Mouse (Mus musculus): ENCODE data around the gene Fastkd5.

The Fastkd5 gene

GRCm38 (mm10) chr2:130634006-130634738, 4.3 kb upstream of the Fastkd5 start:
- DNase-seq (ENCODE audit: extremely low spot score), result peak; percentile 39

- DNase-seq (ENCODE audit: extremely low spot score), result no peak
Observed at GRCm38 (mm10) chr2:130632887-130633675, 3.3 kb upstream of the Fastkd5 start.

GRCm38 (mm10) chr2:130632416-130632815, 2.6 kb upstream of the Fastkd5 start:
- no peak for DNase-seq (ENCODE audit: extremely low spot score)

- DNase-seq (ENCODE audit: extremely low spot score), result no peak
Observed at GRCm38 (mm10) chr2:130629080-130629838, 568 bp downstream of the Fastkd5 start.

- no peak for DNase-seq (ENCODE audit: extremely low spot score)
Observed at GRCm38 (mm10) chr2:130628424-130628823, 1.4 kb downstream of the Fastkd5 start.

GRCm38 (mm10) chr2:130618972-130619371, 10.9 kb downstream of the Fastkd5 start:
- DNase-seq (ENCODE audit: extremely low spot score), result no peak

- no peak for DNase-seq (ENCODE audit: extremely low spot score)
Observed at GRCm38 (mm10) chr2:130613091-130613490, 16.7 kb downstream of the Fastkd5 start.

- no peak for DNase-seq (ENCODE audit: extremely low spot score)
Observed at GRCm38 (mm10) chr2:130602195-130602594, 27.6 kb downstream of the Fastkd5 start.

GRCm38 (mm10) chr2:130598399-130598798, 31.4 kb downstream of the Fastkd5 start:
- no peak for DNase-seq (ENCODE audit: extremely low spot score)

GRCm38 (mm10) chr2:130597601-130598010, 32.2 kb downstream of the Fastkd5 start:
- no peak for DNase-seq (ENCODE audit: extremely low spot score)

- DNase-seq (ENCODE audit: extremely low spot score), result no peak
Observed at GRCm38 (mm10) chr2:130595596-130595995, 34.2 kb downstream of the Fastkd5 start.

- DNase-seq (ENCODE audit: extremely low spot score), result no peak
Observed at GRCm38 (mm10) chr2:130591016-130591415, 38.8 kb downstream of the Fastkd5 start.

- DNase-seq (ENCODE audit: extremely low spot score), result no peak
Observed at GRCm38 (mm10) chr2:130589761-130590160, 40.1 kb downstream of the Fastkd5 start.

- no peak for DNase-seq (ENCODE audit: extremely low spot score)
Observed at GRCm38 (mm10) chr2:130589157-130589556, 40.7 kb downstream of the Fastkd5 start.

- DNase-seq (ENCODE audit: extremely low spot score), result no peak
Observed at GRCm38 (mm10) chr2:130588373-130588772, 41.5 kb downstream of the Fastkd5 start.

GRCm38 (mm10) chr2:130586016-130586415, 43.8 kb downstream of the Fastkd5 start:
- DNase-seq (ENCODE audit: extremely low spot score), result no peak

- DNase-seq (ENCODE audit: extremely low spot score), result no peak
Observed at GRCm38 (mm10) chr2:130583902-130584560, 45.8 kb downstream of the Fastkd5 start.

- DNase-seq (ENCODE audit: extremely low spot score), result no peak
Observed at GRCm38 (mm10) chr2:130582552-130582951, 47.3 kb downstream of the Fastkd5 start, which contains the start of gene Avp. Avp (minus strand) TSS chr2:130582554.

- DNase-seq (ENCODE audit: extremely low spot score), result no peak
Observed at GRCm38 (mm10) chr2:130581201-130581600, 48.6 kb downstream of the Fastkd5 start.

GRCm38 (mm10) chr2:130579791-130580190, 50.0 kb downstream of the Fastkd5 start:
- DNase-seq (ENCODE audit: extremely low spot score), result no peak

GRCm38 (mm10) chr2:130578148-130578547, 51.7 kb downstream of the Fastkd5 start:
- peak; percentile 74 for DNase-seq (ENCODE audit: extremely low spot score)

- DNase-seq (ENCODE audit: extremely low spot score), result peak; percentile 19
Observed at GRCm38 (mm10) chr2:130577632-130578031, 52.2 kb downstream of the Fastkd5 start.

Data from embryo, embryonic 9.5 days (tissue).